Comparison of ENCODE assay signal across 12 mouse cellular contexts in the genomic region with DNA sequence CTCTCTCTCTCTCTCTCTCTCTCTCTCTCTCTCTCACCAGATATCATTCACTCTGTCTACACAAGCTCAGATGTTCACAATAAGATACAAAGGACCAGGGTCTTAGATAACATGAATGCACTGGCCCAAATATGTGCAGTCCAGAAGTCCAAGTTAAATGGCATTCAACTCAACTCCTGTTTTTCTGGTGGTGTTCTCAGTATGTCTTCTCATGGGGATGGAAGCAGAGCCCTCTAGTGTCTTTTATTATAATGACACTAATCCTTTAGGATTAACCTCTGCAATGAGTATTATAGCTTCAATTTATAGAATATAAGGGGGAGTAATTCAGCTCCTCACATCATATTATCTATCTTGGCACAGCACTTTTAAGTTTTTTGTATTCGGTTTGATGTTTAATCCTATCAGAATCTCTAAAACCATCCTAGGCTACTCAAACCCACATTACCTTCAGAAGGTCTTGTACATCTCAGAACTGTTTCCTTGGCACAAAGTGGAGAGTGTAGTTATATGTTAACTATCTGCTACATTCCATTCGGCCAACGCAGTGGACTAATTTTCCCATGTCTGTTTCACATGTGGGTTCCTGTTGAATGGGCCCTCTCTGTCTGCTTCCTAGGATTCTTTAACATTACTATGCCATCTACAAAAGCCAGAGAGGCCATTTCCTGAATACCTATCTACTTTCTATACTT.
DNase-seq lines count a peak whose midpoint lies in the region; ATAC-seq and TF ChIP-seq lines count a peak whose summit lies in the region.
"Had no signal": no experiment of that assay in that cellular context is flagged by ENCODE, and none has a peak within 500 bp of the region (broad histone marks: within the 10 kb centered on the region; RNA-seq: fewer than 3 reads in every experiment).

No protein-coding gene starts in this region.

- H3K36me3 ChIP-seq in hindbrain, embryonic 15.5 days, result no peaks in the 10 kb centered on the region
- no peaks in the 10 kb centered on the region for H3K36me3 ChIP-seq in hindbrain, embryonic 10.5 days
- H3K36me3 ChIP-seq in midbrain, embryonic 12.5 days, result no peaks in the 10 kb centered on the region
- H3K36me3 ChIP-seq in midbrain, embryonic 15.5 days (replicated peaks), result no peaks in the 10 kb centered on the region
- no peaks in the 10 kb centered on the region for H3K36me3 ChIP-seq in stomach, postnatal 0 days (ENCODE audit: control insufficient read depth, insufficient read depth, low read length)
- H3K36me3 ChIP-seq: intestine, embryonic 15.5 days; limb, embryonic 15.5 days had no signal

- 69% methylated on average over 3 of the region's 3 CpGs for WGBS in hindbrain, embryonic 15.5 days
- 72% methylated on average over 3 of the region's 3 CpGs for WGBS in hindbrain, embryonic 10.5 days
- WGBS in midbrain, embryonic 12.5 days, result 70% methylated on average over 3 of the region's 3 CpGs
- 72% methylated on average over 3 of the region's 3 CpGs for WGBS in midbrain, embryonic 15.5 days
- WGBS in stomach, postnatal 0 days, result 62% methylated on average over 3 of the region's 3 CpGs

- no peak for DNase-seq in hindbrain, embryonic 10.5 days (ENCODE audit: low spot score)
- DNase-seq in embryo, embryonic 11 days, result peak; percentile 25
- no peak for DNase-seq in stomach, postnatal 0 days (ENCODE audit: low spot score)
- no peak for DNase-seq in cerebellum, adult 8-10 months
- DNase-seq in gastrocnemius, postnatal 25 days, result no peak
- DNase-seq: cerebellum, postnatal 36 days; gastrocnemius, postnatal 14 days had no signal

- no peak overlapping the region for H3K9ac ChIP-seq in hindbrain, embryonic 15.5 days
- no peak overlapping the region for H3K9ac ChIP-seq in midbrain, embryonic 12.5 days (replicated peaks)
- no peak overlapping the region for H3K9ac ChIP-seq in midbrain, embryonic 15.5 days
- no peak overlapping the region for H3K9ac ChIP-seq in stomach, postnatal 0 days (ENCODE audit: low read length)
- H3K9ac ChIP-seq: intestine, embryonic 15.5 days; limb, embryonic 15.5 days had no signal

- no peak overlapping the region for H3K27ac ChIP-seq in hindbrain, embryonic 15.5 days (replicated peaks)
- H3K27ac ChIP-seq in hindbrain, embryonic 10.5 days, result no peak overlapping the region
- H3K27ac ChIP-seq in midbrain, embryonic 12.5 days (replicated peaks), result no peak overlapping the region
- no peak overlapping the region for H3K27ac ChIP-seq in midbrain, embryonic 15.5 days
- H3K27ac ChIP-seq in stomach, postnatal 0 days (replicated peaks), result no peak overlapping the region
- H3K27ac ChIP-seq: intestine, embryonic 15.5 days; limb, embryonic 15.5 days had no signal

- H3K4me3 ChIP-seq in hindbrain, embryonic 15.5 days, result no peak overlapping the region
- no peak overlapping the region for H3K4me3 ChIP-seq in hindbrain, embryonic 10.5 days
- H3K4me3 ChIP-seq in midbrain, embryonic 12.5 days, result no peak overlapping the region
- H3K4me3 ChIP-seq in midbrain, embryonic 15.5 days, result no peak overlapping the region
- no peak overlapping the region for H3K4me3 ChIP-seq in stomach, postnatal 0 days (ENCODE audit: low read depth, low read length)
- H3K4me3 ChIP-seq: intestine, embryonic 15.5 days; limb, embryonic 15.5 days had no signal

- no peaks in the 10 kb centered on the region for H3K4me1 ChIP-seq in hindbrain, embryonic 15.5 days (replicated peaks)
- H3K4me1 ChIP-seq in hindbrain, embryonic 10.5 days (replicated peaks), result no peaks in the 10 kb centered on the region
- H3K4me1 ChIP-seq in midbrain, embryonic 12.5 days, result no peaks in the 10 kb centered on the region
- H3K4me1 ChIP-seq in midbrain, embryonic 15.5 days, result no peaks in the 10 kb centered on the region
- no peaks in the 10 kb centered on the region for H3K4me1 ChIP-seq in stomach, postnatal 0 days (replicated peaks; ENCODE audit: control insufficient read depth, insufficient read depth)
- H3K4me1 ChIP-seq: intestine, embryonic 15.5 days; limb, embryonic 15.5 days had no signal

- ATAC-seq in hindbrain, embryonic 15.5 days (ENCODE audit: low FRiP score, low read depth), result peak; percentile 51; the same call in 1 of the 2 replicates
- peak; percentile 49 for ATAC-seq in midbrain, embryonic 12.5 days (ENCODE audit: low FRiP score, low read depth)
- no peak for ATAC-seq in midbrain, embryonic 15.5 days (replicated peaks)
- ATAC-seq in stomach, postnatal 0 days (ENCODE audit: low FRiP score, low TSS enrichment), result no peak
- ATAC-seq: intestine, embryonic 15.5 days had no signal

- H3K4me2 ChIP-seq in hindbrain, embryonic 15.5 days, result no peak overlapping the region
- no peak overlapping the region for H3K4me2 ChIP-seq in midbrain, embryonic 12.5 days (replicated peaks)
- H3K4me2 ChIP-seq in midbrain, embryonic 15.5 days, result no peak overlapping the region
- no peak overlapping the region for H3K4me2 ChIP-seq in stomach, postnatal 0 days (replicated peaks; ENCODE audit: low read depth)
- H3K4me2 ChIP-seq: intestine, embryonic 15.5 days; limb, embryonic 15.5 days had no signal

- no peaks in the 10 kb centered on the region for H3K27me3 ChIP-seq in hindbrain, embryonic 15.5 days
- H3K27me3 ChIP-seq in hindbrain, embryonic 10.5 days (ENCODE audit: insufficient read depth, poor library complexity, severe bottlenecking), result no peaks in the 10 kb centered on the region
- H3K27me3 ChIP-seq in midbrain, embryonic 12.5 days, result no peaks in the 10 kb centered on the region
- H3K27me3 ChIP-seq in midbrain, embryonic 15.5 days (replicated peaks), result no peaks in the 10 kb centered on the region
- no peaks in the 10 kb centered on the region for H3K27me3 ChIP-seq in stomach, postnatal 0 days (ENCODE audit: control insufficient read depth, insufficient read depth, low read length)
- H3K27me3 ChIP-seq: intestine, embryonic 15.5 days; limb, embryonic 15.5 days had no signal

- no peaks in the 10 kb centered on the region for H3K9me3 ChIP-seq in hindbrain, embryonic 15.5 days
- H3K9me3 ChIP-seq in hindbrain, embryonic 10.5 days, result no peaks in the 10 kb centered on the region
- H3K9me3 ChIP-seq in midbrain, embryonic 12.5 days, result no peaks in the 10 kb centered on the region
- H3K9me3 ChIP-seq in midbrain, embryonic 15.5 days, result no peaks in the 10 kb centered on the region
- no peaks in the 10 kb centered on the region for H3K9me3 ChIP-seq in stomach, postnatal 0 days (ENCODE audit: control insufficient read depth, low read length)
- H3K9me3 ChIP-seq: intestine, embryonic 15.5 days; limb, embryonic 15.5 days had no signal

- peak; percentile 72 for TF ChIP-seq CTCF in stomach, postnatal 0 days (IDR thresholded peaks at IDR 0.05; ENCODE audit: low read depth)

- no peak for TF ChIP-seq EP300 in stomach, postnatal 0 days (optimal IDR thresholded peaks at IDR 0.05)

Comparison
In these comparisons a context has a peak if more than half of its experiments do, and no peak if none do; other contexts are left out.
1. ATAC-seq: peak in hindbrain, embryonic 15.5 days (single experiment) and midbrain, embryonic 12.5 days (single experiment); none in midbrain, embryonic 15.5 days (single experiment) and stomach, postnatal 0 days (single experiment).